Mouse (Mus musculus) CH12.LX (cell line): ENCODE data around the gene Slc26a9.

ENCODE experiments used
- CHD2 ChIP-seq: IDR thresholded peaks from 2 replicates; pipeline ENCODE4 v1.6.1; 2011; ENCODE audit warnings: low read length, improper control_type of control experiment
- E2F4 ChIP-seq: IDR thresholded peaks from 2 replicates; pipeline ENCODE4 v1.6.1; 2011; ENCODE audit warnings: low read depth, low read length, improper control_type of control experiment; ENCODE audit not compliant: insufficient replicate concordance
- MAX ChIP-seq: IDR thresholded peaks from 2 replicates; pipeline ENCODE4 v1.6.1; 2011; ENCODE audit warnings: low read length, improper control_type of control experiment

DNA sequence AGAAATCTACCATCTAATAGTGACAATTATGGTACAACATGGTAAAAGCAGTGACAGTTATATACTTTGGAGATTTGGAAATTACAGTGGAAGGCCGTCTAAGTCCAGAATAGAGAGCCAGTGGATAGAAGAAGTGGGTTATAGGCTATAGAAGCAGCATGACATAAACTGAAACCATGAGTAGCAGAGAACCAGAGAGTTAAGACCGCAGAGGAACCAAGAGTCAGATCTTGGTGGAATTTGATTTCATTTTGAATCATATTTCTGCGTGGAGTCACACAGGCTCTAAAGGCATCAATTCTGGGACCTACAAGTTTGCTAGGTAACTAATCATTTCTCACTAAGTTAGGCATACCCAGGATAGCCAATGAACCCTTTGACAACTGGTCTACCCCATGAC lies 45.1 kb upstream of the Slc26a9 start:
- TF ChIP-seq E2F4 (no peak), MAX (no peak), CHD2 (peak; percentile 75)
